Mouse (Mus musculus) urinary bladder, adult 18-20 months (tissue): ENCODE data around the gene Rhox4b.
"Not testable (repeated sequence)": the region's sequence is repeated elsewhere in the genome, so short reads cannot be mapped to it uniquely, and the experiment has no call there.

Experiments
- DNase-seq, 2 experiments: peaks; one replicate each; pipeline ENCODE4 v3.0.0; 2022; ENCODE audit warnings: low spot score in 2 of 2, mixed read lengths in 2 of 2

Gene Rhox4b

DNA sequence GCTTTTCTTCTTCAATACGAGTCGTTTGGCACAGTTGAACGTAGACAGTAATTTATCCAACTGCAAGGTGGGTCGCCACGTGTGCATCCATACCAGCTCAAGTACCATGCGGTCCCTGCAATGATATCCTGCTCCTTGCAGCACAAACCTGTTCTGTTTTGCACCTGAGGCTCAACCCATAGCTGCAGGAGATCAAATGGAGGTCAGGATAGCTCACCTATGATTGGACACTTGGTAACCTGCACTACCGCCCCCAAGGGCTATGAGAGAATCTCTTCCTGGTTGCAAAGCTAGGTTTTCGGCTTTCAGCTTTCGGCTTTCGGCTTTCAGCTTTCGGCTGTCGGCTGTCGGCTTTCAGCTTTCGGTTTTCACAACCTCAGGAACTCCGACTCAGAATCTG, at the start of gene Rhox4b:
Gene Rhox4b, plus strand, starts transcription at position 301 of the 400 bp plus-strand sequence.
- not testable (repeated sequence) for DNase-seq

DNA sequence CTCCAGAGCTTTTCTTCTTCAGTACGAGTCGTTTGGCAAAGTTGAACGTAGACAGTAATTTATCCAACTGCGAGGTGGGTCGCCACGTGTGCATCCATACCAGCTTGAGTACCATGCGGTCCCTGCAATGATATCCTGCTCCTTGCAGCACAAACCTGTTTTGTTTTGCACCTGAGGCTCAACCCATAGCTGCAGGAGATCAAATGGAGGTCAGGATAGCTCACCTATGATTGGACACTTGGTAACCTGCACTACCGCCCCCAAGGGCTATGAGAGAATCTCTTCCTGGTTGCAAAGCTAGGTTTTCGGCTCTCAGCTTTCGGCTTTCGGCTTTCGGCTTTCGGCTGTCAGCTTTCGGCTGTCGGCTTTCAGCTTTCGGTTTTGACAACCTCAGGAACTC, 41.7 kb upstream of the Rhox4b start, which contains the start of gene Rhox4a2:
Gene Rhox4a2, plus strand, starts transcription at position 301 of the 400 bp plus-strand sequence.
- DNase-seq, result not testable (repeated sequence)

DNA sequence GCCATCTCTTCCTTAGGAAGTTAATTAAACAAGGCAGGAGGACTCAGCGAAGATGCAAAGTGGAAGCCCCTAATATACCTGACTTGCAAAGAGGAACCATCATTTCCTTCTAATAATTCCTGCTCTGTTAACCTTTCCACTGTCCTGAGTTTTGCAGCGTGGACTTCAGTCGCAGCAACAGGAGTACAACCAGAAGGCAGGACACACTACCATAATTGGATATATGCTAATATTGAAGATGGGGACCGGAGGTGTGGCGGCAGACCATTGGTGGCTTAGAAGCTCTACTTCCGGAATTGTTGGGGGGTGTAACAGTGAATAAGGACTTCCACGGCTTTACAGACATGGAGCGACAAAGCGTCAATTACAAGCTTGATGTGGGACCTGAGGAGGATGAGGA, 20.5 kb upstream of the Rhox4b start, which contains the start of gene Rhox2b:
Gene Rhox2b, plus strand, starts transcription at position 301 of the 400 bp plus-strand sequence.
- not testable (repeated sequence) for DNase-seq

DNA sequence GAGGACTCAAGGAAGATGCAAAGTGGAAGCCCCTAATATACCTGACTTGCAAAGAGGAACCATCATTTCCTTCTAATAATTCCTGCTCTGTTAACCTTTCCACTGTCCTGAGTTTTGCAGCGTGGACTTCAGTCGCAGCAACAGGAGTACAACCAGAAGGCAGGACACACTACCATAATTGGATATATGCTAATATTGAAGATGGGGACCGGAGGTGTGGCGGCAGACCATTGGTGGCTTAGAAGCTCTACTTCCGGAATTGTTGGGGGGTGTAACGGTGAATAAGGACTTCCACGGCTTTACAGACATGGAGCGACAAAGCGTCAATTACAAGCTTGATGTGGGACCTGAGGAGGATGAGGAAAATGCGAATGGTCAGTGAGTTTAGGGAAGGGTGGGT, 21.1 kb downstream of the Rhox4b start, which contains the start of gene Rhox2c:
Gene Rhox2c, plus strand, starts transcription at position 301 of the 400 bp plus-strand sequence.
- not testable (repeated sequence) for DNase-seq

DNA sequence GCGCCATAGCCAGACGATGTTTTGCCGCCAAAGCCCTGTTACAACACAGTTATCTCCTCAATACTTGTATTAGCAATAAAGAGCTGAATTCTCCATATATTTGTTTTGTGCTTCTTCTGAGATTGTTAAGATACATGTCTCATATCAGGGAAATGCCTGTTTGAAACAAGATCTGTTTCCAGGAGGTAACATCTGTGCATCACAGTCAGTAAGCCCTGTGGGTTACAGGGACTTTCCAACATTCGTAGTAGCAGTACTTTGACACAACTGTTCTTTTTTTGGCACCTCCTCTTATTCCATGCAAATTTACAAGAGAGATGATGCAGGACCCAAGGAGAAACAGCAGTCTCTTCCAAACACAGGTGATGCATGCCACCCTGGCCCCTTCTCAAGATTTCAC, 26.0 kb downstream of the Rhox4b start, which contains the start of gene Rhox3c:
Gene Rhox3c, plus strand, starts transcription at position 301 of the 400 bp plus-strand sequence.
- DNase-seq, result not testable (repeated sequence)

DNA sequence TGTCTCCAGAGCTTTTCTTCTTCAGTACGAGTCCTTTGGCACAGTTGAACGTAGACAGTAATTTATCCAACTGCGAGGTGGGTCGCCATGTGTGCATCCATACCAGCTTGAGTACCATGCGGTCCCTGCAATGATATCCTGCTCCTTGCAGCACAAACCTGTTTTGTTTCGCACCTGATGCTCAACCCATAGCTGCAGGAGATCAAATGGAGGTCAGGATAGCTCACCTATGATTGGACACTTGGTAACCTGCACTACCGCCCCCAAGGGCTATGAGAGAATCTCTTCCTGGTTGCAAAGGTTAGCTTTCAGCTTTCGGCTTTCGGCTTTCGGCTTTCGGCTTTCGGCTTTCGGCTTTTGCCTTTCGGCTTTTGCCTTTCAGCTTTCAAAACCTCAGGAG, 47.7 kb downstream of the Rhox4b start, which contains the start of gene Rhox4c:
Gene Rhox4c, plus strand, starts transcription at position 301 of the 400 bp plus-strand sequence.
- not testable (repeated sequence) for DNase-seq
